Mouse (Mus musculus) ovary, adult 18-20 months (tissue): ENCODE results near the gene Kcnt2.

Experiments used
- DNase-seq: peaks from one replicate; pipeline ENCODE4 v3.0.0; 2022; ENCODE audit warnings: low spot score, mixed read lengths

The Kcnt2 gene

DNA sequence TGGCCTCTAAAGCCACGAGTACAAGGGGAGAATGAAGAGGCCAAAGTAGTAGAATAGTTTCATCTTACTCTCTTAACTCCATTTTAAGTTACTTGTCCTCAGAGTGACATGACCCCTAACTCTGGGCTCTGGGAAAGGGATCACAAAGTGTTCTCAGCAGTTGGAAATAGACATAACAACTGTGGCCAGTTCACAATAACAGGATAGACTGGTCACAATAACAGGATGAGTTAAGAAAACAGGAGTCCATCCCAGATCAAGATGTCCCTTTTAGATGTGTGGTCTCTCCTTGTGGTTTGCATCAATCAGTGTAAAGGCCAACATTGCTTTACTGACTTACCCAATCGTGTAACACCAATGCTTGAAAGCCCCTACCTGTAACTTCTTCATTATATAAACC is 132.8 kb downstream of the Kcnt2 start:
- DNase-seq = peak; percentile 31

DNA sequence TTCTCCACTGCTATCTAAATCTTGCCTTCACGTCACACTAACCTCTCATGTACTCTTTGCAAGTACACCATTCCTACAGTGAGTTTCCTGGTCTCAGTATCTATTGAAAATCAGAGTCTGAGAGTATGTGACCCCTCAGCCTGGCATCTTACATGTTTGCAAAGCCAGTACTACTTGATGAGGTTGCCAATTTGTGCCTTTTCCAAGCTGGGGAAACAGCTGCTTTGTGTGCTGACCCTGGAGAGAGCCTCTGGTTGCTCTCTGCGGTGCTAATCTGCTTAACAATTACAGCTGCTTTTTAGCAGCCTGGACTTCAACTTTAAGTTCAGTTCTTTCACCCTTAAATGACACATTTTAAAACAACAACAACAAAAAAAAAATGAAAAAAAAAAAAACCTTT is 133.6 kb downstream of the Kcnt2 start:
- DNase-seq = peak; percentile 12

DNA sequence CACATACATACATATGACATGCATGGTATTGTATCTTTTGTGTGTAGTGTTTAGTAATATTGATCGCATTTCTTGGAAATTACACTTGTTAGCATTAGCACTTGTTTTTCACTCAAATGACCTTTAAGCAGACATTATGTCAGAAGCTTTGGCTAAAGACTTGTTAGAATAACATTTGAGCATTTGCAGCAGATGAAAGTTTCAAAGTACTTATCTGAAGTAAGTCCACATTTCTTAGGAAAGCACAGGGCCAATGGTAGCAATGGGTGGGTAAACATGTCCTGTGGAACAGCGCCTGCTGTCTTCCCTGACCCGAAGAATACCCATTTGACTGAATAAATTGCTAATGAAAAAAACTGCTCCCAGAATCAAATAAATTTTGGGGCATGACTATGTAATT is 135.1 kb downstream of the Kcnt2 start:
- DNase-seq = no peak

DNA sequence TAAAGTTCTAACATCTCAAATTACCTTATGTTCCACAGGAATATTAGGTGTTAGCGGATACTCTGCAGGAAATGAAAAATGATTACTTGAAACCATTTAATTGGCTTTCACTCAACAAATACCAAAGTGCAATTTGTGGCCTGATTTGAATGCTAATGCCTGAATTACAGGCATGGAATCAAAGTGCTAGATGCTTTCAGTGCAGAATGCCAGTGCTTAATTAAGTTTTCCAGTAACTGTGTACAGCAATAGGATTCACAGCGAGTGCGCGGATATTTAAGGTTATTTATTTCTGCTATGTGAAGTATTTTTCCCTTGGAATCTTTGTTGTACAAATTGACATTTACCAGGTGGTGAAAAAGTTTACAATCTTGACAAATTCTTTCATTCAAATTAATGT is 144.3 kb downstream of the Kcnt2 start:
- DNase-seq = no peak

DNA sequence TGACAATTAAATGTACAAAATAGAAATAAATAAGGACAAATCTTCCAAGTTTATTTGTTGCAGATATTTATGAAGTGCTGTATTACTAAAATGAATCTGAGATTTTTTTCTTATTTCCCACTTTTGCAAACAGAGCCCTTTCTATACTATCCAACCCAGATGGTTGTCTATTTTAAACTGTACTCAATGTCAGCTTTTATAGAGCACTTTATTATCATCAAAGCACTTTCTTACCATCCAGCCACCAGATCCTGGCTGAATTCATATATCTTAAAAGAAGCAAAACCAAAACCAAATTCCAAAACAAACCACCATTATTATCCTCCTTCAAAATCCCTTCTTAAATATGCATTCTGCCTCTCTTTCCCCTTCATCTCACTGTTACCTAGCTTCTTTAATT is 151.8 kb downstream of the Kcnt2 start:
- DNase-seq = no peak

DNA sequence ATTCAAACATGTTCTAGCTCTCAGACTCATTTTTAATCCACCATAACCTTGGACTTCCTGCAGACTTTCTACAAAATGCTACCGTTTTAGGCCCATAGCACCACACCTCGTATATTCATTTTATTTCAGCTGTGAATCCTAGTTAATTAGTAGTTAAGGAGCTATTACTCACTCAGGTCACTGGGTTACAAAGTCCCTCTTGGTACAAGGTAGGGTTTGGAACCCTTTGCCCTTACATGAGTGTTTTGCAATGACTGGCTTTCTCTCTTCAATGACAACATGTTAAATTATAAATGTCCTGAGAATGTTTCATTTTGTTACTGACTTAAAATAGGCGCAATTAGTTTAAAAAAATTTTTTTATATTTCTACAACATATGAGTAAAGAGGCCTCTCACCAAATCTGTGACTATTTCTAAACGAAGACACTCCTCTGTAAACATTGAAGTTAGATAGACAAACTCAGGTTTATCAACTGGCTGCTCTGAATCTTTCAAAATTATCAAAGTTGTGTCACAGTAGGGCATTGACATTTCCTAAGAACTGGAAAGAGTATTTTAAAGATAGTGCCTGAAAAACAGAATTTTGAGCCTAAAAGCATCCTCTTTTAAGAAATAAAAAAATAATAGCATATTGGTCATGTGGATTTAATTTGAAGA is 160.8 kb downstream of the Kcnt2 start:
- DNase-seq = no peak

DNA sequence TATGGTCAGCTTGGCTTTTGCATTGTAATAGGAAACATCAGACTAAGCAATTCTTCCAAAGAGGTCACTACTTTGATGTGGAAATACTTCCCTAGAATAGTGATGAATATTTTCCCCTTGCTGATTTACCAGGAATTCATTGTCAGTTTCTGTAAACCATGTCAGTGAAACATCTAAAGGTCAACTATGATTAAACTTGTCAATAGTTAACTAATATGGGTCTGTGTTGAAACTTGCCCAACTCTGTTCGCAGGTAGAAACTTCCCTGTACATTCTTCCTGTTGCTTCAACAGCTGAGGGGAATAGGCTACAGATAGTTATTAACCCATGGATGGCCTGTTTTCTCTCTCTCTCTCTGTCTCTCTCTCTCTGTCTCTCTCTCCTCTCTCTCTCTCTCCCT is 169.8 kb downstream of the Kcnt2 start:
- DNase-seq = no peak

DNA sequence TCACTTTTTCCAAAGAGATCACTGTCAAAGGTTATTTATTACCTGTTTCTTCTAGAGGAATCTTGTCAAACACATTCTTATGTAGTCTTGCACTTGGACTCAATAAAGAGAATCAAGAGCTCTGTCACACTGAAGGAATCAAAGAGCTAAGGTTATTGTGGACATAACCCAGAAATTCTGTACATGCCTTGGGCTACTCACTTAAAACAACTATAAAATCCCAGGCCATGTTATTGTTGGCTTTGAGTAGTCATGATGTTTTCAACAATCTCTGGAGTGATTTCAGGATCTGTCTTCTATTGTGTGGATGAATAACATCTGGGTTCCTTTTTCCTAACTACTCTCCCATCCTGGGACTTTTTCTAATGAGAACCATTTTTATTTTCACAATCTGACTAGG is 177.0 kb downstream of the Kcnt2 start:
- no peak for DNase-seq

DNA sequence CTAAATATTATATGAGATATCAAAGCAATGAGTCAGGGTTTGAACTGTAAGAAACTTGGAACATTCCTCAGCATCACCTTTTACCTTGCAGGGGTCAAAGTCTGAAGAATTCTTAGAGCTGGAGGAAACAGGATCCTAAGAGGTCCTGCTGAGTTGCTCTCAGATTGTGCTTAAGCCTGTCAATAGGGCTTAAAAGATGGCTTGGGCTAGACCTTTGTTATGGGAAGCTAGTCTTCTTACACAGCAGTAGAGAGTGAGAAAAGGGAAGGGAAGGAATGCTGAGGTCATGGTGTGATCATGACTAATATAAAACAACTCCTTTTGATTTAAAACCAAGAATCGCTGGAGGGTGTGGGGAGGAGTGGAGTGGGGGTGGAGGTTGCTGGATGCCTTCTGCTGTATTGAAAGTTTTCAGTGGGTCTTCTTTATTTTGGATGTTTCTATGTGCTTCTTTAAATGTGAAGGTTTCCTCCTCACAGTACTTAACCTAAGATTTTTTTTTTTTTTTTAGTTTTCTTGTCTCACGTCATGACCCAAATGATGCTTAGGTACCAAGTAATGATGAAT is 183.4 kb downstream of the Kcnt2 start:
- DNase-seq = no peak

DNA sequence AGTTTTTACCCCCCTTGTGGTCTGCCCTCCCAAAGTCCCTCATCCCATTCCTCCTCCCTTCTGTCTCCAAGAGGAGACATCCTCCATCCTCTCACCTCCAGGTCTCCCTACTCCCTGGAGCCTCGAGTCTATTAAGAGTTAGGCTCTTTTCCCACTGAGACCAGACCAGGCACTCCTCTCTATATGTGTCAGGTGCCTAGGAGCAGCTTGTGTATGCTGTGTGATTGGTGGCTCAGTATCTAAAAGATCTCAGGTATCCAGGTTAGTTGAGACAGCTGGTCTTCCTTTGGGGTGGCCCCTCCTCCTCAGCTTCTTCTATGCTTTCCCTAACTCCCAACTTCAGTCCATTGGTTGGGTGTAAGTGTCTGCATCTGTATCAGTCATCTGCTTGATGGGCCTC is 186.1 kb downstream of the Kcnt2 start:
- no peak for DNase-seq

DNA sequence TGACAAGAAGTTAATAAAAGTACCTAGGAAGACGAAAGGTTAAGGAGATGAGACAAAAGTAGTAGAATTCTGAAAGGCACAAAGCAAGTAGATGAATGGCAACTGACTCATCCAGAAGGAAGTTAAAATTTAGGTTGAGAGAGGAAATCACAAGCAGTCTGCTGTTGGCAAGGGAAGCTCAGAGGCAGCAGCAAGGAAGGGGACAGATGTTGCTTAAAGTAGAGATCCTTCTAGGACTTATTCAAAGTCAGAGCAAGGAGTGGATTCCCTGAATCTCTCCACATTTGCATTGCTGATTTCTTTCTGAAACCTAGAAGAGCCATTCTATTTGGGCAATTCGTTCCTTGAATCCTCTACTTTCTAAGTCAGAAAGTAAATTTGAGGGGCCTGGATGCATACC is 188.8 kb downstream of the Kcnt2 start:
- DNase-seq = no peak

DNA sequence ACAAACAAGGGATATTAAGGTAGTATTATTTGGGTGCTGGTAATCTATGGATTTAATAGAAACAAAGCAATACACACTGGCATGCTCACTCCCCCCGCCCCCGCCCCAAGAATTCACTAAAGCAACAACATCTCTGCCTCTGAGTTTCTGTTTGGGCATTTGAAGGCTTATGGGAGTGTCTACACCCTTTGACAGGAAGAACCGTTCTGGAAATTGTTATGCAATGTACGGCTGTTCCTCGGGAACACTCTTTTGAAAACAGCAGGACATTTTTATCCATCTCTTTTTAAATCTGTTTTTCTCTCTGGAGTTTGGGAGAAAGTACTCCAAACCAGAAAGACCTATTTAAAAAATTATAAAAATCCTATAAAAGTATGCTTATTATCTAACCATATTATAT is 192.2 kb downstream of the Kcnt2 start:
- no peak for DNase-seq

DNA sequence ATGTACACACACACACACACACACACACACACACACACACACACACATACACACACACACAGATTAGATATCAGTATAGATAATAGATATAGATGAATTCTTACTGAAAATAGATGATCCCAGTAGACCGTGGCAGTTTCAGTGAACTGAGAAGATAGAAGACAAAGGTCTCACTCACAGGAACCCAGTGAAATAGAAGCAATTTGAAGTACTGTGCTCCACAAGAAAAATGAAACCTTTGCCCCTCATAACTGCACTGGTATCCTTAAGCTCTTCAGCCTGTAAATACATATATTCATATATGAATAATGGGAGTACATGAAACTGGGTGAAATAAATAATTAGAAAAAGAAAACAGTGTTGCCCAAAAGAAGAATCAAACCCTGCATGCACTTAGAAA is 197.9 kb downstream of the Kcnt2 start:
- no peak for DNase-seq

DNA sequence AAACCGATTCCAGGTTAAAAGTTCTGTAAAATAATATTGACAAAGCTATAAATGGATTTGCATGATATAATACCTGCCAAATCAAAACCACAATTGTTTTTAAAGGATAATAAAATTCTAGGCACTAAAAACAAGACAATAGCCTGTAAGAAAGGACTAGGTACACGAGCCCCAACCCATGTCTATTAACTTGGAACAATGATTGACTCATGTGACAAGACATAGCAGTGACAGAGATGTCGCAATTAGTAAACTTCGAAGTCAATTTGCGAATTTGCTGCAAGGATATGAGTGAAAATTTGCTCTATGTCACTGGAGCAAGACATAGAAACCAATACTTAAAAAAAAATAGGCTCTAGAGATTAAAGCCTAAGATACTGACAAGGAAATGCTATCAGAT is 198.4 kb downstream of the Kcnt2 start:
- DNase-seq = no peak

DNA sequence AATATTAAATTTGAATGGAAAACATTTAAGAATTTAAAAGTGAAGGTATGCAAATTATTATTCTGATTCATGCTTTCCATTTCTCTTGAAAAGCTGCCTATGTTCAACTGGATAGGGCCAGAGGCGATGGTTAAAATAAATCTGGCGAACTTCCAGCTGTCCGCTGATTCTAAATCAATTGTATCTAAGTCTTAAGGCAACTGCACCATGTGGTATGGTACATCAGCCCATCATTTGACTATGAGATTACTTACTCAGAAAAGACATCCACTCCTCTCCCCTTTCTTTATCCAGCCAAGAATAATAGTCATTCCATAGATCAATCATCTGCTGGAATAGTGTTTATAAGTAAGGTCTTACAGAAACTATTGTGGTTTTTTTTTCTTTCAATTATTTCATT is 205.5 kb downstream of the Kcnt2 start:
- DNase-seq = no peak

DNA sequence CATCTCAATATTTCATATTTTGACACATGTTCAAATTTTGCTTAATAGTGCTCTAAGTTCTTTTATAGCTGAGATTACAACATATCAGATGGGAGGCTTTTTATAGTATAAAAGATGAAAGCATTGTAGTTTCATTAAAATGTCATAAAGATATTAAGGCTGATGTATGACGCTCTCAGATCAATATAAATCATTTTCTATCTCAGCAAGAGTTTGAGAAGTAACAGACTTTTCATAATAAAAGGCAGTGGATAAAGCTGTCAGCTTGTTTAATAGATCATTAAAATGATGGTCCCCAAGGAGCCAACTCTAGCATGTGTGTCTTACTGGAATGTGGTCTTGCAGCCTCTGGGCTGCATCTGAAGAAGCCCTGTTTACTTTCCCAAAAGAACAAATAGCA is 206.0 kb downstream of the Kcnt2 start:
- no peak for DNase-seq

DNA sequence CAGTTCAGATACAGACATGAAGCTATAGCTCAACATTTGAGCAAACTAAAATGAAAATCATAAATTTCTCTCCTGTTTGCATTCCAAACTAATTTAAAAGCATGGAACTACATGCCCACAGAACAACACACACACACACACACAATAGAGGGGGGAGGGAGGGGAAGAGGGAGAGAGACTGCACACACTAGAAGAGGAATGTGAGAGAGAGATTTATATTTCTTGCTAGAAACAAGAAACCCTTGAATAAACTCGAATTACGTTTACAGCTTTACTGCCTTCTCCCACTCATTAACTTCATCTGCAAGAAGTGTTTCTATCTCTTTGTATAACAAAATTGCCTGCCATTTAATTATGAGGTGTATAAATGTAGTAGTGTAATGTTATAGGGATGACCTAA is 209.9 kb downstream of the Kcnt2 start:
- no peak for DNase-seq

DNA sequence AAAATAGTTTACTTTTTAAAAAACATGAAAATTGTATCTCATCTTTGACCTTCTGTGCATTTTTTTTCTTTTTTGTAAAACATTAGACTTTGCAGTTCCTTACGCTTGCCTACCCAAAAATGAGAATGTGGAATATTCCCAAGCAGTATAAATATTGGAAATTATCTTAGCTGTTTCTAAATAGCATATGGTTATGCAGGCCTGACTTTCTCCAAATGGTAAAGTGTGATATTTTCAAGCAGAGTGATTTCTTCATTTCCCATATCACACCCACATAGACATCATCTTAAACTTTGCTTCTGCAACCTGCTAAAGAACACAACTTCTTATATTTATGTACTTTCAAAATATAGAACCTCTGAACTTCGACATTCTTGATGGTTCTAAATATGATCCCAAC is 210.9 kb downstream of the Kcnt2 start:
- no peak for DNase-seq

DNA sequence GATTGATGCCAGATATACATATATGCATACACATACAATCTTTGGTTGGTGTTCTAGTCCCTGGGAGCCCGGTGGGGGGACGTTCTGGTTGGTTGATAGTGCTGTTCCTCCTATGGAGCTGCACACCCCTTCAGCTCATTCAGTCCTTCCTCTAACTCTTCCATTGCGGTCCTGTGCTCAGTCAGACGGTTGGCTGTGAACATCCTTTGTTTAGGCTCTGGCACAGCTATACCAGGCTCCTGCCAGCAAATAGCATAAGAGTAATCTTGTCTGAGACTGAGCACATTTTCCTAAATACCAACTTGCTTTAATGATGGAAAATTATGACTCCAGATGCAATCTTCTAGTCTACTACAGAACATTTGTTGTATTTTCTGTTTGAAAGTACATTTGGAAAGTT is 222.4 kb downstream of the Kcnt2 start:
- DNase-seq = no peak

DNA sequence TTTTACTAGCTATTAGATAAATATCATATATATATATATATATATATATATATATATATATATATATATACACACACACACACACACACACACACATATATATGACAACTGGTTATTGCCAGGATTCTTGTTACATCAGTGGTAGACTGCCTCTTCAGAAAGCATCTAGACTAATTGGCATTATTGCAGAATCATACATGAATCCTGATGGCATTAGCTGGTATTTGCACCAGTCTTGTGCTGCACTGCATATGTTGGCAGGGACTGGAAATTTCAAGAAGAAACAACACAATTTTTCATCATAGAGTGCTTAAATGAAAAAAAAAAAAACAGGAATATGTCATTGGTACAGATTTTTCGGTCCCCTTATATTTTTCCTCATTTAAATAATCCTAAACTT is 223.6 kb downstream of the Kcnt2 start:
- DNase-seq = no peak

DNA sequence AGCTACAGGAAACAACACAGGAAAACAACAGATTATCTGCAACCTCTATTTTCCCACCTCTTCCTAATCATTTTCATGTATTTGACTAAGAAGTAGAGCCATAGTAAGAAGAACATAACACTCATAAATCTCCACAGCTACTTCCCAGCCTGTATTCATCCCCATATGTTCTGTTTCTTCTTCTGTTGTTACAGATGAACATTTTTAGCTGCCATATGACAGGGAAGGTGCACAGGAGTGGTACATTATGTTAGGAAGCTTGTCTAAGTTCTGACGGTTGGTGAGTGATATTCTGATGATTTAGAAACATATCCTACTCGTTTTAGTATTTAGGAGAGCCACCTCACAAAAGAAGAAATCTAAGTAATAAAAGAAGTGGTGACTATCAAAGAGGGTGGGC is 231.0 kb downstream of the Kcnt2 start:
- no peak for DNase-seq

DNA sequence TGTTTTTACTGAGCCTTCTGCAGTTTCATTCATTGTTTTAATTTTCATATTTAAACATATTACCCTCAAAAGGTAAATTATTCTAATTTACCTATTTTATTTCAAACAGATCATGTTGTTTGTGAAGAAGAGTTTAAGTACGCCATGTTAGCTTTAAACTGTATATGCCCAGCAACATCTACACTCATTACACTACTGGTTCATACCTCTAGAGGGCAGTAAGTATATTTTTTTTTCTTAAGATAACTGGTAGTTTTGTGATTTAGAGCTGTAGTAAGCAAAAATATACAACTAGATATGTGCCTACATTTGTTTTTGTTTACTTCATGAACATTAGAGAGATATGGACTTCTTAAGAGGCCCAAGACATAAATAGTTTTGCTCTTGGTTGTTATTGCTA is 238.1 kb downstream of the Kcnt2 start:
- DNase-seq = no peak

DNA sequence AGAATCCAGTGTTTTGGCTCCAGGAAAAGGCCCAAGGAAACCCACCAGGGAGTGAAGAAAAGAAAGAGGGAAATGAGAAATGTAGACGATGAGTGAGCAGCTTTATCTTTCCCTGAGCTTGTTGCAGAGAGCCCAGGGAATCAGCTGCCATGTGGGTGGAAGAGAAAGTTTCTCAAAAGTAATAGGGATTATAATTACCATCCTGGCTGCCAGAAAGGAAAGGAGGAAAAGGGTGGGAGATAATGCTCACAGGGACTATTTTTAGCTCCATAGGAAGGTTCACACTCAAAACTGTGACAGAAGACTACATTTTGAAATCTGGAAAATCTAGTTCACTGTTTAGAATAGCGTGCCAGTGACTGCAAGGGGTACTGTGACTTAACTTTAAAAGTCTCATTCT is 243.9 kb downstream of the Kcnt2 start:
- no peak for DNase-seq

DNA sequence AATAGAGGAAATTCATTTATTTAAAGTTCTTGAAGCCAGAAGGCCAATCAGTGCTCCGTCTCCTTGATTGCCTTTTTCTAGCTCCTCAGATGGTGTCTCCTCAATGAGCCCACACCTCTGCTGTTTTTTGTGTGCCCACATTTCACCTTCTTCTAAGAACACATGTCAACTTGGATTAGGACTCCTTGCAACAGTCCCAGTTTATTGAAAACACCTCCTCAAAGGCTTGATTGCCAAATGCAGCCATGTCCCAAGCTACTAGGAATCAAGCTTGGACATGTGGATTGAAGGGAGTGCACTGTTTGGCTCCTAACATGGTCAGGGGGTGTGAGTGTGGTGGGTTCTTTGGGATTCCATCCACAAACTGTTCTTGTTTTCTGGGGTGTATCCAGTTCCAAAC is 245.4 kb downstream of the Kcnt2 start:
- no peak for DNase-seq

DNA sequence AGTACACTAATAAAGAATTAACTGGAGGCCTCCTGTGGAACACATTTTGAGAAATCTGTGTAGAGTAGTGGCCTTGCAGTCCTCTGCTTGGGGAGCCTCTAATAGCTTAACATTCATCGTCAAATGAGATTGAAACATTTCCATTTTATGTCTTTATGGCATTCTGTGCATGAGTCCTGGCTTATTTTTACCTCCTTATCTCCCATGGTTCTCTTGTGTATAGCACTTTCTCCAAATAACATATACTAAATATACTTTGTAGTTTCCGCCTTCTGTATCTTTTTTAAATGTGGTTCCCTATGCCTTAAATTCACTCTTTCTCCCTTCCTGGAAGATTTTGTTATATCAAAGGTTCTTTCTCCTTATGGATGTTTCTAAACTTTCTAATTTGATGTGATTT is 246.3 kb downstream of the Kcnt2 start:
- no peak for DNase-seq
